Mouse (Mus musculus) A20 (cell line): Measurements from ENCODE around the gene Rgl2.
"Not testable (repeated sequence)": the region's sequence is repeated elsewhere in the genome, so short reads cannot be mapped to it uniquely, and the experiment has no call there.

ENCODE experiments used
- DNase-seq: peaks from one replicate; pipeline ENCODE4 v3.0.0-alpha.2; 2011; ENCODE audit warnings: low read depth, low spot score

Rgl2 gene

GRCm38 (mm10) chr17:33948090-33948904, 19.0 kb downstream of the Rgl2 start:
- DNase-seq = no peak

DNA sequence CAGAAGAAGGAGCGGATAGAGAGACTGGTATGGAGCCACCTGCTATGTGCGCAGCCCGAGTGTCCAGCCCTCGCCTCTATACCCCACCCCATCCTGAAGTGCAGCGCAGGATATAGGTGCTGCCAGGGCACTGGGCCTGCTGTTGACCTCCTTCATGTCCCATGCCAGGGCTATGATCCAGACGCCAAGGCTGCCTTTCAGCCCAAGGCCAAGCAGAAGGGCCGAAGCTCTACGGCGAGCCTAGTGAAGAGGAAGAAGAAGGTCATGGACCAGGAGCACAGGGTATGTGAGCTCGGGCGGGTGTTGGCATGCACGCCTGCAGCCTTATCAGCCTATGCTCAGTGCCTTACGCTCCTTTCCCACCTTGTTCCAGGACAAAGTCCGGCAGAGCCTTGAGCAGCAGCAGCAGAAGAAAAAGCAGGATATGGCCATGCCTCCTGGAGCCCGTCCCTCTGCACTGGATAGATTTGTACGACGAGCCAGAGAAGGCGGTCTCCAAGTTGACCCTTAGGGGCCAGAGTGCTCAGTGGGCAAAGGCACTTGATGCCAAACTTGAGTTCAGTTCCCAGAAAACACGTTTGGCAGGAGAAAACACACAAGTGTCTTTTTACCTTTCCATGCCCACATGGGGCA, 19.7 kb downstream of the Rgl2 start:
- no peak for DNase-seq

- DNase-seq = no peak
These were observed 20.8 kb downstream of the Rgl2 start for GRCm38 (mm10) chr17:33950131-33950625.

DNA sequence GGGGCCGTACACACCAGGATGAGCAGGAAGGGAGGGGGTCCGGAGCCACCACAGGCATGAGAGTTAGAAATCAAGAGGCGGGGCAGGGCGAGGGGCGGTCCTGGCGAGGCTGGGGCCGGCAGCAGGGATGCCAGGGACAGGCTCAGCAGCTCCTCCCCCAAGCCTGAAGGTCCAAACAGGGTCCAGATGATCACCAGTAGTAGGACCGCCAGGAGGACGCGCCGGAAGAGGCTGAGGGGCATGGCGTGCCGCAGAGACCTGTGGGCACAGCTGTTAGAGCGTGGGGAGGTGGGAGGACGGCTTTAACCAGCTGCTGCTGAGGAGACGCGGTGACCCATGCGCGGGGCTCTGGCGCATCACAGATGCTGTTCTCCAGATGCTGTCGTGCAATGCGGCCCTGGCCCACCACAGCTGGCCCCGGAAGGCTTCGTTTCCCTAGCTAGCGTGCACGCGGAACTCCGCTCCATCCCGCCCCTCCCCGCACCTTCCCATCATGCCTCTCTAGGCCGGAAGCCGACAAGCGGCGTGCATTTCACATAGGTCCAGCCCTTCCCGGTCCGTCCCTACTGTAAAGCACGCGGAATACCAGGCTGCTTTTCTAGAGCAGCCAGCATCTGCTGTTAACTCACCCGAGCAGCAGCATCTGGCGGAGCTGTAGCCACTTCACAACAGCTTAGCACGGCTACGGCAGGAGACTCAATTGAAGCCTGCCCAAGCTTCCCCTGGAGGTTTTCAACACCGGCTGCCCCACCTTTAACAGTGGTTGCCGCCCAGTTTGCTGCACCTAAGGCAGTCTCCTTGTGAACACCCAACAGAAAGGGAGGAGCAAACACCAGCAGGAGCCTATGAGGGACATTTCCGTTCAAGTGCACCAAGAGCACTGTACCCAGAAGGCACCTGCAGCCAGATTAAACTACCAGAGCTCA, 21.9 kb downstream of the Rgl2 start, which contains the start of gene B3galt4:
TSS of gene B3galt4 (minus strand) at position 468 of the 926 bp plus-strand sequence.
- peak; percentile 86 for DNase-seq

DNA sequence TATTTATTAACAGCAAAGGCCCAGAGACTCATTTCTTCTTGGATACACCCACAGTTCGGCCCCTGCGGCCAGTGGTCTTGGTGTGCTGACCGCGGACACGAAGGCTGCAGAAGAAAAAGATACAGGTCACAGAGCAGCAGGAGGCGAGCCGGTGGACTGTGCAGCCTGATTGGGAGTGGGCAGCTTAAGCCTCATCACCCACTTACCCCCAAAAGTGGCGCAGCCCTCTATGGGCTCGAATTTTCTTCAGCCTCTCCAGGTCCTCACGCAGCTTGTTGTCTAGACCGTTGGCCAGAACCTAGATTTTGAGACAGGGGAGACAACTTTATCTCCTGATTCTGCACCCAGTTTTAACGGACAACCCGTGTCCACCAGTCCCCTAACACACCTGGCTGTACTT, 22.7 kb downstream of the Rgl2 start:
- not testable (repeated sequence) for DNase-seq

- no peak for DNase-seq
These were observed 23.5 kb downstream of the Rgl2 start for GRCm38 (mm10) chr17:33952879-33953278.

DNA sequence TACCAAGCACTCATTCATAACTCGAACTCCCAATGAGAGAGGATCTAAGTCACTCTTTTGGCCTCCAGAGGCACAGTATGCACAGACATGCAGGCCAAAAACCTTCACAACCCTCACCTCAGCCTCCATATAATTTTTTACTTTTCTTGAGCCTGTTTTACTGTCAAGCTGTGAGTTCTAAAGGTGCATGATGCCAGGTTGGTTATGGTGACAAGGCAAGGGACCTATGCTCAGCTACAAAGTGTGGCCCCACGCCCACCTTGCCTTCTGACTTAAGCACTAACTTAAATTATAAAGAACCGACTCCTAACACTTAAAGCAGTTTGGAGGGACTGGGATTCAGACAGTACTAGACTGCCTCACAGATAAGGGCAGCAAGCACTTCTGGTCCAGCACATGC, 24.0 kb downstream of the Rgl2 start:
- DNase-seq = no peak

DNA sequence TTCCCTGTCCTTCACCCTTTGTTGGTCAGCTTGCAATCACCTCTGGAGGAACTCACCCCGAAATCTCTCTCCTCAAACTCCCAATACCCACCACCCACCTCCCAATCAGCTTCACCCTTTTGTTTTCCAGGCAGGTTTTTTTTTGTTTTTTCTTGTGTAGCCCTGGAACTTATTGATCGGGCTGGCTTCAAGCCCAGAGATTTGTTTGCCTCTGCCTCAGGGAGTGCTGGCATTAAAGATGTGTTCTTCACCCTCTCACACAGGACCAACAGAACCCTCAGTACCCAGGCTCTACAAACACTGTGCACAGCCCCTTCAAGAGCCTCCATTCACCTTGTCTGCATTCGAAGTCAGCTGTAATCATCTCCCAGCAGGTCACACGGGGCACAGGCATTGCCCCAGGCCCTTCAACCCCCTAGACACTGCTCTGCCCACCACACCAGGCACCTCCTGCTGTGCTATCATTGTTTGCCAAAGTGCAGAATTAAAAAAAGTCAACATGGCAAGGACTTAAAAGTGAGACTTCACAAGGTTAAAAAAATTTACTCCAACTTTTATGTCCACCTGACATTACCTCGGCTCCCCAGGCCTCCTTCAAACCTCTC, 24.7 kb downstream of the Rgl2 start:
- no peak for DNase-seq

- no peak for DNase-seq
These were observed 25.6 kb downstream of the Rgl2 start for GRCm38 (mm10) chr17:33954646-33955554.

GRCm38 (mm10) chr17:33955555-33956214, 26.3 kb downstream of the Rgl2 start, which contains the start of the genes Vps52 and Rps18:
TSS of gene Vps52 (plus strand) at chr17:33955812.
TSS of gene Rps18 (minus strand) at chr17:33956001.
- peak; percentile 98 for DNase-seq

DNA sequence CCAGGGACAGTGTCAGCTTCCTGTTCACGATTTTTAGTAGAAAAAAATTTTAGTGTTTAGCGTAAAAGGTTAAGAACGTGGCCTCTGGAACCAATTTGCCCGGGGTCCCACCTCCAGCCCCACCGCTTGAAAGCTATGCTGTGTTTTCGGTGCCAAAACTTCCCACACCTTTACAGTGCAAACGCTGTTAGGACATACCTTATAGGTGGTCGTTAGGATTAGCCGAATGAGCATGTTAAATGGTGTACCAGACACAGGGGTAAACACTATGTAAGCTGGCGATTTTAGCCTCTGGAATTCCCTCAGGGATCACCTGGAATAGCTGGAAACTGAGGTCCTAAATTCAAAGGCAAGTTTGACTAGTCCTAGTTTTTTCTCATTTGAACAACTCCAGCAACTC, 27.0 kb downstream of the Rgl2 start:
- DNase-seq = no peak

- DNase-seq = no peak
These were observed 28.1 kb downstream of the Rgl2 start for GRCm38 (mm10) chr17:33957493-33957892.

DNA sequence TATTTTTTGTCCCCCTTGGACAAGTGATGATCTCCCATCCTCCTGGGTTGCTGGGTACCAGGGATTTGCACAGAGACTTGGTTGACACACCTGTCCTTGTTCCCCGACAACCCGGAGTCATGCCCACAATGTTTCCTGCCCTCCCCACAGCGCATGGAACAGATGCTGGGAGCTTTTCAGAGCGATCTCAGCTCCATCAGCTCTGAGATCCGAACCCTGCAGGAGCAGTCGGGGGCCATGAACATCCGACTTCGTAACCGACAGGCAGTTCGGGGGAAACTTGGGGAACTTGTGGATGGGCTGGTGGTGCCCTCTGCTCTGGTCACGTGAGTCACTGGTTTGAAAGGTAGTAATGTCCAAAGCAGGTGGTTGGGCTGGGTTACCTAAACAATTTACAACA, 29.1 kb downstream of the Rgl2 start:
- no peak for DNase-seq

DNA sequence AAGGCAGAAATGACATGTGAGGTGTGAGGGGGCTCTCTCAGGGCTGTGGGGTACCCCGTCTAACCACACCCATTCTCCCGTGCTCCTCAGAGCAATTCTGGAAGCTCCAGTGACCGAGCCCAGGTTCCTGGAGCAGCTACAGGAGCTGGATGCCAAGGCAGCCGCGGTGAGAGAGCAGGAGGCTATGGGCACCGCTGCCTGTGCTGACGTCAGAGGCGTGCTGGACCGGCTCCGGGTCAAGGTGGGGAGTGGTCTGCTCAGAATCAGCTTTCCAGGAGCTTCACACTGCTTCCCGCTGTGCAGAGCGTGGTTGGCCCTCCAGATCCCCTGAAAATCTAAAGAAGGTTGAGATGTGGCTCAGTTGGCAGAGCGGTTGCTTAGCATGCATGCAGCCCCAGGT, 29.8 kb downstream of the Rgl2 start:
- no peak for DNase-seq

DNA sequence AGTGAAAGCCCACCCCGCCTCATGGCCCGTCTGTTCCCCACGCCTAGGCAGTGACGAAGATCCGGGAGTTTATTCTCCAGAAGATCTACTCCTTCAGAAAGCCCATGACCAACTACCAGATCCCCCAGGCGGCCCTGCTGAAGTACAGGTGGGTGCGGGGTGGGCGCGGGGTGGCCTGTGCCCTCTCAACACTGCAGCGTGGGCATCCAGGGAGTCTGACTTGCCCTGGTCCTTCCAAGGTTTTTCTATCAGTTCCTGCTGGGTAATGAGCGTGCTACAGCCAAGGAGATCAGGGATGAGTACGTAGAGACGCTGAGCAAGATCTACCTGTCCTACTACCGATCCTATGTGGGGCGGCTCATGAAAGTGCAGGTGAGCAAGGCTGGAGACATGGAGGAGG, 30.6 kb downstream of the Rgl2 start:
- DNase-seq = no peak

DNA sequence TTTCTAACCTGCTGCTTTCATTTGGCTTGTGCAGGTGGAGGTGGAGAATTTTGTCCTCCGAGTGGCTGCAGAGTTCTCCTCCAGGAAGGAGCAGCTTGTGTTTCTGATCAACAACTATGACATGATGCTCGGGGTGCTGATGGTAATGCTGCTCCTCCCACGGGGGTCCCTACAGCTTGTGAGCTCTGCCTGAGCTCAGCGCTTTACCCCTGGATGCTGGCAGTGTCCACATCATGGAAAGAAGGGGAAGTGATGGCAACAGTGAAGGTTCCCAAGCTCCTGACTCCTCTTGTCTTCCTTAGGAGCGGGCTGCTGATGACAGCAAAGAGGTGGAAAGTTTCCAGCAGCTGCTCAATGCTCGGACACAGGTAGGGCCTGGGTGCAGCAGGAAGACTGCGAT, 33.5 kb downstream of the Rgl2 start:
- no peak for DNase-seq

DNA sequence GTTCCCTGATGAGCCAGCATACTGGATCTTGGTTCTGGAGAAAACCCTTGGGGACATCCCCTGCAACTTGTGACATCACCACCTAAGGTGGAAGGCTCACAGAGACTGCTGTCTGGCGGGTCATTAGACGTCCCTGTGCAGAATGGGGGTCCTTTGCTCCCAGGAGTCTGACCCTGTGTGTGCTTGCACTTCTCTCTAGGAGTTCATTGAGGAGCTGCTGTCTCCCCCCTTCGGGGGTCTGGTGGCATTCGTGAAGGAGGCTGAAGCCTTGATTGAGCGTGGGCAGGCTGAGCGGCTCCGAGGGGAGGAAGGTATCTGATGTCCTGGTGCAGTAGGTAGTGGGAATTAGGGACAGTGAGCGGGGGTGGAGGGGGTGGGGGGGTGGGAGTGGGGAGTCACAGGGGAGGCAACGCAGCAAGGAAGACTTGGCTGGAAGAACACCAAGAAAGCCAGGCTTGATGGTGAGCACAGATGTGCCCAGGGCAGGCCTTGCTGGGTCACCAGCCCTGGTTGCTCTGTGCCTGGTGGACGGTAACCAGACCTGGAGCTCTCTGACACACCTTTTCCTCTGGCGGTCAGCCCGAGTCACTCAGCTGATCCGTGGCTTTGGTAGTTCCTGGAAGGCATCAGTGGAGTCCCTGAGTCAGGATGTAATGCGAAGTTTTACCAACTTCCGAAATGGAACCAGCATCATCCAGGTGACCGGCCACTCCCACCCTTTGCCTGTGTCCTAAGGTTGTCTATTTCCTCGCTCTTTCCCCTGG, 35.9 kb downstream of the Rgl2 start:
- DNase-seq = no peak

GRCm38 (mm10) chr17:33965846-33966550, 36.7 kb downstream of the Rgl2 start:
- DNase-seq = no peak
